Mouse (Mus musculus): ENCODE data around the gene Fam83e. TPM values are rescaled to one million over a fixed set of nuclear protein-coding genes. Genes with fewer than 3 reads are reported as not detected.

The Fam83e gene
- total RNA-seq, 2 experiments from 2014 or later, result 0.12 to 0.21 TPM

DNA sequence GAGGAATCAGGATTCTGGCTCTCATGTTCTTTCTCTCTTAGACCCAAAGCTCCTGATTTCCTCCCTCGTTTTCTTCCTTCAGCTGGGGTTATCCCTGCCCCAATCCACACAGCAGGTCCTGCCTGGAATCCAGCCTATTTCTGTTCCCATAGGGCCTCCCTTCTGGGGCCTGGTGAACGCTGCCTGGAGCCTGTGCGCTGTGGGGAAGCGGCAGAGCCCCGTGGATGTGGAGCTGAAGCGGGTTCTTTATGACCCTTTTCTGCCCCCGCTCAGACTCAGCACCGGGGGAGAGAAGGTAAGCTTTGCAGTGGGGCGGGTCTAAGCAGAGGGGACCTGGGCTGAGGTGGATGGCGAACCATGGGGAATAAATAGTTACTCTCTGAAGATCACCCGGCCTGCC, 19.9 kb upstream of the Fam83e start:
- no peak for DNase-seq (ENCODE audit: extremely low spot score in 1 of 2, low spot score in 1 of 2)

DNA sequence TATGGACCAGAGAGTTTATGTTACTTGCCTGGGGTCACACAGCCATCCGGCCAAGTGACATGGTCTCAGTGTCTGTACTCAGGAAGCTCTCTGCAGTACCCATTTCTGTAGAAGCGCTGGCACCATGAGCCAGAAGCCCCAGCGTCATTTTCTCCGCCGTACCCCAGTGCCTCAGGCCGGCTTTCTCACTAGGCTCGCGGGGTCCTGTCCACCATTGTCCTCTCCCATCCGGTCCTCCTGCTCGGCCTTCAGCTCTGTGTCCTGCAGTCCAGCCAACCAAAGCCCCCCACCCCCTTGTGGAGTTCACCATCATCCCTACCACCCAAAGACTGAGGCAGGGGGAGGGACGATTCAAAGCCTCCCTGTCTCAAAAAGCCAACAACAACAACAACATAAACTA, 19.4 kb upstream of the Fam83e start:
- no peak for DNase-seq (ENCODE audit: extremely low spot score in 1 of 2, low spot score in 1 of 2)

DNA sequence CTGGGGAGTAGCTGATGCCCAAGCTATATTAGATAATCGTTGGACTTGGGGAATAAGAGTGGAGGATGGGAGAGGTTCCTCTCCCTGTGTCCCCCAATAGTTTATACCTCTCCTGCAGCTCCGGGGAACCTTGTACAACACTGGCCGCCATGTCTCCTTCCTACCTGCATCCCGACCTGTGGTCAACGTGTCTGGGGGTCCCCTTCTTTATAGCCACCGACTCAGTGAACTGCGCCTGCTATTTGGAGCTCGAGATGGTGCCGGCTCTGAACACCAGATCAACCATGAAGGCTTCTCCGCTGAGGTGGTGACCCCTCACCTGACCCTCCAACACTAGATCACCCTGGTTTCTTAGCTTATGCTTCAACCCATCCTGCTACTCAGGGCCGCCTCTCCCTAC, 18.7 kb upstream of the Fam83e start:
- DNase-seq (ENCODE audit: extremely low spot score in 1 of 2, low spot score in 1 of 2), result no peak

- DNase-seq (ENCODE audit: extremely low spot score in 1 of 2, low spot score in 1 of 2), result no peak
Measured at GRCm38 (mm10) chr7:45702809-45703520, 18.0 kb upstream of the Fam83e start.

DNA sequence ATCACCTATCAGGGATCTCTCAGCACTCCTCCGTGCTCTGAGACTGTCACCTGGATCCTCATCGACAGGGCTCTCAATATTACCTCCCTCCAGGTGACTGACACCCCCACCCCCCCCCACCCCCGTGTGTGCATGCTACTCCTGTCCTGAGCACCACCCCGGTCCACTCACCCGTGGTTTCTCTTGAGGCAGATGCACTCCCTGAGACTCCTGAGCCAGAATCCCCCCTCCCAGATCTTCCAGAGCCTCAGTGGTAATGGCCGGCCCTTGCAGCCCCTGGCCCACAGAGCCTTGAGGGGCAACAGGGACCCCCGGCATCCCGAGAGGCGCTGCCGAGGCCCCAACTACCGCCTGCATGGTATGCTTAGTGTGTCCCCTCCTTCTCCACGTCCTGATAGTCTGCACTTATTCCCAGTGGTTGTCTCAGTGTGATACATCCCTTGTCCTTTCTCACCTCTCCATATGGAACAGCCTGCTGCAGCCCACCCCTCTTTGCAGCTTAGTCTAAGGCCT, 17.4 kb upstream of the Fam83e start:
- DNase-seq (ENCODE audit: extremely low spot score in 1 of 2, low spot score in 1 of 2), result no peak

- peak in 1 of 2 experiments; percentile 56 for DNase-seq (ENCODE audit: extremely low spot score in 1 of 2, low spot score in 1 of 2)
Measured at GRCm38 (mm10) chr7:45704046-45704559, 16.9 kb upstream of the Fam83e start.

DNA sequence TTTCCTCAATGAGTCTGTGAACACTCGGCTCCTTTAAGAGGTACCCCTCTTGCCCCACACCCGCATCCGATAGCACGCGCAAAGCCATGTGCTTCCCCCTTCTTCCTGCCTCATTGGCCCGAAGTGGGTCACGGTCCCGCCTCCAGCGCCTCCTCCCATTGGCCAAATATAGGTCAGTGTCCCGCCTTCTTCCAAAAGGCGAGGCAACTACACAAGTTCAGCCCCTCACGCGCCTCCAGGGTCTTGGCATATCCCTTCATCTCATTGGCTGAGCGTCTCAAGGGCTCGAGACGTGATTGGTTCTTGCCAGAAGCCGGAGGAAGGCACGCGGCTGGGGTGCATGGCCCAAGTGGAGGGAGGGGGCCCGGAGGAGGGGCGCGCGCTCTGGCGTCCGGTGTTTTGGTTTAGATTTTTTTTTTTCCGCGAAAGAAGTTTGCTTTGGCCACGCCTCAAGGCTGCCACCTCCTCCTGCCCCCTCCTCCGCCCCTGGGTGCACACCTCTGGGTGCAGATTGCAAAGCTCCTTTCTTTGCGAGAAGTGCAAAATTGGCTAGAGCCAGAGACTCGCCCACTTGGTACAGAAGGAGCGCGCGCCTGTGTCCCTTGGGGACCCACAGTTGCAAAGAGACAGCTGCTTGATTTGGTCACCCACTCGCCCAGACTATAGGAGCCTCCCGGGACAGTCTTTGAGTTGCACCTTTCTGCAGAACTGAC, 16.1 kb upstream of the Fam83e start, which contains the start of gene Dbp:
Gene Dbp, plus strand, starts transcription at position 359 of the 713 bp plus-strand sequence.
- peak; percentile 90 to 92 for DNase-seq (ENCODE audit: extremely low spot score in 1 of 2, low spot score in 1 of 2)

- no peak for DNase-seq (ENCODE audit: extremely low spot score in 1 of 2, low spot score in 1 of 2)
Measured at GRCm38 (mm10) chr7:45705443-45705864, 15.6 kb upstream of the Fam83e start.

DNA sequence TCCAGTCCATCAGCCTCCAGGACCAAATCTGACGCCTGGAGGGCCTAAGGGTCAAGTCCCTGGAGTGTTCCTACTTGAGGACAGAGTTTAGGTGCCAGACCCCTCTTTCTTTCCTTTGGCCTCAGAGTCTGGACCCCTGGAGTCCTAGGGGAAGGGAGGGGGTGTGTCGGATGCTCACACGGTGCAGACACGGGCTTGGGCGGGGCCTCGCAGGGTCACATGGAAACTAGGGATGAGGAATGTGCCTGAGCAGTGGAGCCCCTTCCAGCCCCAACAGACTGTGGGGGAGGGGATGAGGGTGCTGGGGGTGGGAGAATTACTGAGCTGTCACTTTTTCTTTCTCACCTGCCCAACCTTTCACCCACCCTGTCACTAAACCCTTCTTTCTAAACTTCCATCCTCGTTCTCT, 15.1 kb upstream of the Fam83e start:
- peak; percentile 67 to 68 for DNase-seq (ENCODE audit: extremely low spot score in 1 of 2, low spot score in 1 of 2)

GRCm38 (mm10) chr7:45706721-45707241, 14.2 kb upstream of the Fam83e start:
- DNase-seq (ENCODE audit: extremely low spot score in 1 of 2, low spot score in 1 of 2), result peak; percentile 68 to 79

- DNase-seq (ENCODE audit: extremely low spot score in 1 of 2, low spot score in 1 of 2), result peak; percentile 91 to 96
Measured at GRCm38 (mm10) chr7:45707375-45707967, 13.5 kb upstream of the Fam83e start.

DNA sequence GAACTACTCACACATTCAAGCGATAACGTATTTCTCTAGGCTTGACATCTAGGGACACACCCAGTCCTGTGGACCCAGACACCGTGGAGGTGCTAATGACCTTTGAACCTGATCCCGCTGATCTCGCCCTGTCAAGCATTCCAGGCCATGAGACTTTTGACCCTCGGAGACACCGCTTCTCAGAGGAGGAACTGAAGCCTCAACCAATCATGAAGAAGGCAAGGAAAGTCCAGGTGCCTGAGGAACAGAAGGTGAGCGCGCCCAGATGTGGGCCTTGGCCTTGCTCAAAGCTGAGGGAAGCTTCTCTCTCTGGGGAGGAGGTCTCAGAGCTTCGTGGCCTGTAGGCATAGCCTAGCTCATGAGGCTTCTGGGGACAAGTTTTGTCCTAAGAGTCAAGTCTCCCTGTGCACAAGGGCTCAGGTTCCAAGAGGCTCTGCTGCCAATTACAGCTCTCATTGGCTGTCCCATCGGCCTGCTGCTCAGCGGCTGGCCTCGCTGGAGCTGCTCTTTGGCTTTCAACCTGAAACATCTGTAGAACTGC, 12.7 kb upstream of the Fam83e start:
- no peak for DNase-seq (ENCODE audit: extremely low spot score in 1 of 2, low spot score in 1 of 2)

- DNase-seq (ENCODE audit: extremely low spot score in 1 of 2, low spot score in 1 of 2), result no peak
Measured at GRCm38 (mm10) chr7:45709036-45709435, 12.0 kb upstream of the Fam83e start.

- no peak for DNase-seq (ENCODE audit: extremely low spot score in 1 of 2, low spot score in 1 of 2)
Measured at GRCm38 (mm10) chr7:45709677-45710355, 11.2 kb upstream of the Fam83e start.

- no peak for DNase-seq (ENCODE audit: extremely low spot score in 1 of 2, low spot score in 1 of 2)
Measured at GRCm38 (mm10) chr7:45710477-45711191, 10.4 kb upstream of the Fam83e start.

DNA sequence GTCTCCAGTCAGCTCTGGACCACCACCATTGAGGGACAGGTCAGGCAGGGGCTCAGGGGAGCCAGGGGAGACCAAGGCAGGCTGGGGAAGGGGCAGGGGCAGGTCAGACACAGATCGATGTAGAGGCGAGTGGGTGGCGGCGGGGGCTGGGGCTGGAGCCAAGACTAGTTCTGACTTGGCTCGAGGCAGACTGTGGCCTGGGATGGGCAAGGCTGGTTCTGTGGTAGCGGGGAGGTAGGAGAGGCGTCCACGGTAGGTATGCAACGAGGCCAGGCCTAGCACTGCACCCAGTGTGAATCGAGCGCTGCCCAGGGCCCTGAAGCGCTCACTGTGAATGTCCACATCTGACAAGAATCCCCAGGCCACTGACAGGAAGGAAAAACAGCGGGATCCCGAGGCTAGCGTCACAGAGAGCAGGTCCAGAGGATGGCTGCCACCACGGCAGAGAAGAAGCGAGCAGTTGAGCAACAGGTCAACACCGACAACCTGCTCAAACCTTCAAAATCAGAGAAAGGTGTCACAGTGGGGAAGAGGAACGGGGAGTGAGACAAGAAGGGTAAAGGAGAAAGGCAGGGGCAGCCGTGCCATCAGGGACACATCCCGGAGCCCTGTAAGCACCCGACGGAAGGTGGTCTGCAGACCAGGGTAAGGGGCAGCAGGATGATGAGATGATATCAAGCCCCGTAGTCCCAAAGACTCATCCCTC, 9.5 kb upstream of the Fam83e start:
- no peak for DNase-seq (ENCODE audit: extremely low spot score in 1 of 2, low spot score in 1 of 2)

GRCm38 (mm10) chr7:45712022-45712757, 8.8 kb upstream of the Fam83e start:
- DNase-seq (ENCODE audit: extremely low spot score in 1 of 2, low spot score in 1 of 2), result no peak

- DNase-seq (ENCODE audit: extremely low spot score in 1 of 2, low spot score in 1 of 2), result no peak
Measured at GRCm38 (mm10) chr7:45713396-45713795, 7.6 kb upstream of the Fam83e start.
